10 mouse cellular contexts compared by ENCODE assay signal in genomic region chr8:127118373-127118861, GRCm38 (mm10). TPM values are rescaled to one million over a fixed set of nuclear protein-coding genes. Genes with fewer than 3 reads are reported as not detected.
DNase-seq lines count a peak whose midpoint lies in the region; ATAC-seq lines count a peak whose summit lies in the region.
"Had no signal": no experiment of that assay in that cellular context is flagged by ENCODE, and none has a peak within 500 bp of the region (broad histone marks: within the 10 kb centered on the region; RNA-seq: fewer than 3 reads in every experiment).

No protein-coding gene starts in this region.

- 52% methylated on average over 11 of the region's 11 CpGs for WGBS in limb, embryonic 15.5 days
- 82% methylated on average over 11 of the region's 11 CpGs for whole genome bisulfite sequencing in limb, embryonic 10.5 days

- H3K27ac ChIP-seq in limb, embryonic 15.5 days = 0 out of 2 replicates have a peak overlapping the region, but pooled peaks have one; percentile 43
- no peak overlapping the region for H3K27ac ChIP-seq in limb, embryonic 10.5 days
- H3K27ac ChIP-seq: lung, embryonic 15.5 days had no signal

- no peaks in the 10 kb centered on the region for H3K36me3 ChIP-seq in limb, embryonic 15.5 days
- no peaks in the 10 kb centered on the region for H3K36me3 ChIP-seq in limb, embryonic 10.5 days
- H3K36me3 ChIP-seq: lung, embryonic 15.5 days had no signal

- no peak overlapping the region for H3K4me2 ChIP-seq in limb, embryonic 15.5 days
- H3K4me2 ChIP-seq: lung, embryonic 15.5 days had no signal

- no peak overlapping the region for H3K4me3 ChIP-seq in limb, embryonic 15.5 days
- no peak overlapping the region for H3K4me3 ChIP-seq in limb, embryonic 10.5 days
- H3K4me3 ChIP-seq: lung, embryonic 15.5 days had no signal

- ATAC-seq in limb, embryonic 15.5 days (ENCODE audit: insufficient number of reproducible peaks, low FRiP score, low TSS enrichment, low read depth) = no peak
- ATAC-seq in erythroblast, adult 5-6 weeks (replicated peaks; ENCODE audit: low FRiP score, poor library complexity, severe bottlenecking) = no peak

- intact Hi-C loops in gastrocnemius, postnatal 36 days (cut with DNase I) = loop anchor here (5.0 kb wide), 1 partner anchor 41 kb away; no protein-coding TSS in a partner anchor

- H3K9ac ChIP-seq in limb, embryonic 15.5 days = no peak overlapping the region
- H3K9ac ChIP-seq: lung, embryonic 15.5 days had no signal

- H3K27me3 ChIP-seq in limb, embryonic 15.5 days = no peaks in the 10 kb centered on the region
- no peaks in the 10 kb centered on the region for H3K27me3 ChIP-seq in limb, embryonic 10.5 days (ENCODE audit: low read depth, poor library complexity, severe bottlenecking)
- H3K27me3 ChIP-seq: lung, embryonic 15.5 days had no signal

- H3K9me3 ChIP-seq in limb, embryonic 15.5 days = no peaks in the 10 kb centered on the region
- H3K9me3 ChIP-seq in limb, embryonic 10.5 days (replicated peaks) = no peaks in the 10 kb centered on the region
- H3K9me3 ChIP-seq: lung, embryonic 15.5 days had no signal

- peak; percentile 50 for DNase-seq in adrenal gland, postnatal 14 days
- no peak for DNase-seq in adrenal gland, adult 8-10 months
- no peak for DNase-seq in limb, embryonic 10.5 days (ENCODE audit: low spot score)
- peak; percentile 40 to 53 for DNase-seq in gastrocnemius, postnatal 36 days
- peak; percentile 13 for DNase-seq in layer of hippocampus, adult 9-10 months (ENCODE audit: low spot score)
- no peak for DNase-seq in lung, postnatal 14 days
- DNase-seq: kidney, postnatal 14 days had no signal

- peaks cover 21% of the 10 kb centered on the region for H3K4me1 ChIP-seq in limb, embryonic 15.5 days
- peaks cover 30% of the 10 kb centered on the region for H3K4me1 ChIP-seq in limb, embryonic 10.5 days

RNA-seq across cellular contexts. Expression of gene Pard3, which starts 54.7 kb away (rescaled TPM):
- 37.8 and 40.2 TPM in 2 replicates for total RNA-seq in adrenal gland, postnatal 14 days (2021)
- total RNA-seq in adrenal gland, adult 8-10 months (2022) = 10 to 100 TPM; 43.6 to 52.4 (median 45.8) TPM
- 31.4 and 37.8 TPM in 2 replicates for polyA plus RNA-seq in limb, embryonic 15.5 days (2015; fragmentation: Nextera tagmentation; extraction: Ambion mirVana)
- polyA plus RNA-seq in limb, embryonic 10.5 days (2016; fragmentation: Nextera tagmentation; extraction: Ambion mirVana) = 34.4 and 34.8 TPM in 2 replicates
- total RNA-seq in gastrocnemius, postnatal 36 days (2021) = 10 to 100 TPM; 25.8 to 27.3 TPM
- total RNA-seq in erythroblast, adult 5-6 weeks (2015; ENCODE audit: low replicate concordance) = 1.5 and 2.7 TPM in 2 replicates
- total RNA-seq in erythroblast, adult 5-6 weeks (2017; ENCODE audit: low replicate concordance) = 4.2 and 5.8 TPM in 2 replicates

Comparison
In these comparisons a context has a peak if more than half of its experiments do, and no peak if none do; other contexts are left out.
1. DNase-seq: peak in adrenal gland, postnatal 14 days (single experiment), gastrocnemius, postnatal 36 days (2 of 2) and layer of hippocampus, adult 9-10 months (single experiment); none in adrenal gland, adult 8-10 months (single experiment), limb, embryonic 10.5 days (single experiment) and lung, postnatal 14 days (single experiment).